Mouse (Mus musculus) CH12.LX (cell line): ENCODE data around the gene Fam13a. TPM values are rescaled to one million over a fixed set of nuclear protein-coding genes. Genes with fewer than 3 reads are reported as not detected.

Experiments
- DNase-seq: peaks from one replicate; pipeline ENCODE4 v3.0.0-alpha.2; 2013; ENCODE audit errors: extremely low read depth
- H3K27ac ChIP-seq: 2 replicates; pipeline ENCODE4 v1.5.1; 2012; ENCODE audit warnings: low read depth, mild to moderate bottlenecking, control low read depth, moderate library complexity; ENCODE audit not compliant: insufficient read depth
- H3K27me3 ChIP-seq: replicated peaks from 2 replicates; pipeline ENCODE3; 2012; ENCODE audit warnings: inconsistent platforms
- H3K36me3 ChIP-seq, 2 experiments: replicated peaks in 1 of 2; 2 replicates each; pipeline versions ENCODE3 to v1.6.1; 2012; ENCODE audit warnings: inconsistent platforms in 1 of 2, low read length in 1 of 2, mild to moderate bottlenecking in 1 of 2, mixed read lengths in 1 of 2, moderate library complexity in 1 of 2; ENCODE audit not compliant: control insufficient read depth in 1 of 2, insufficient read depth in 1 of 2
- H3K4me1 ChIP-seq, 2 experiments: 2 replicates each; pipeline ENCODE4 v1.6.1; 2012; ENCODE audit warnings: inconsistent platforms in 1 of 2, moderate library complexity in 1 of 2; ENCODE audit not compliant: insufficient read depth in 2 of 2, control insufficient read depth in 1 of 2
- H3K4me2 ChIP-seq: 2 replicates; pipeline ENCODE4 v1.6.1; 2012; ENCODE audit warnings: low read depth, mild to moderate bottlenecking, control low read depth; ENCODE audit not compliant: poor library complexity, insufficient read depth, severe bottlenecking
- H3K4me3 ChIP-seq, 3 experiments: fragments of 150-350 bp in 1 of 3; sonication (generic) in 1 of 3; replicated peaks in 1 of 3; 2 replicates each; pipeline versions ENCODE3 to v1.5.1; 2011 to 2012; ENCODE audit warnings: low read depth in 2 of 3, low read length in 2 of 3, mild to moderate bottlenecking in 2 of 3, moderate library complexity in 2 of 3, control low read depth in 1 of 3, improper control_type of control experiment in 1 of 3, inconsistent platforms in 1 of 3, mixed read lengths in 1 of 3; ENCODE audit not compliant: poor library complexity in 1 of 3
- H3K79me2 ChIP-seq: replicated peaks from 2 replicates; pipeline ENCODE4 v1.6.1; 2012; ENCODE audit warnings: mild to moderate bottlenecking, moderate library complexity; ENCODE audit not compliant: control insufficient read depth, poor library complexity, insufficient read depth, severe bottlenecking; ENCODE audit errors: extremely low read depth
- H3K9ac ChIP-seq: 2 replicates; pipeline ENCODE4 v1.6.1; 2012; ENCODE audit warnings: low read depth, mild to moderate bottlenecking, control low read depth, moderate library complexity; ENCODE audit not compliant: insufficient read depth
- H3K9me3 ChIP-seq: replicated peaks from 2 replicates; pipeline ENCODE3; 2012; ENCODE audit warnings: low read length, inconsistent platforms, mixed read lengths
- BHLHE40 ChIP-seq: IDR thresholded peaks from 2 replicates; pipeline ENCODE4 v1.6.1; 2011; ENCODE audit warnings: mild to moderate bottlenecking, low read depth, low read length, improper control_type of control experiment
- CHD1 ChIP-seq: IDR thresholded peaks from 2 replicates; pipeline ENCODE4 v1.6.1; 2012; ENCODE audit warnings: low read depth, low read length, improper control_type of control experiment, inconsistent platforms
- CHD2 ChIP-seq: IDR thresholded peaks from 2 replicates; pipeline ENCODE4 v1.6.1; 2011; ENCODE audit warnings: low read length, improper control_type of control experiment
- CTCF ChIP-seq, 2 experiments: IDR thresholded peaks in 1 of 2; conservative IDR thresholded peaks in 1 of 2; 2 replicates each; pipeline ENCODE4 v1.5.1; 2011 to 2012; ENCODE audit warnings: low read depth in 2 of 2, low read length in 2 of 2, improper control_type of control experiment in 1 of 2, inconsistent platforms in 1 of 2, mild to moderate bottlenecking in 1 of 2, moderate library complexity in 1 of 2
- ETS1 ChIP-seq: conservative IDR thresholded peaks from 2 replicates; pipeline ENCODE4 v1.6.1; 2012; ENCODE audit warnings: low read depth, mild to moderate bottlenecking, inconsistent platforms, low read length, improper control_type of control experiment, moderate library complexity
- JUN ChIP-seq: IDR thresholded peaks from 2 replicates; pipeline ENCODE4 v1.6.1; 2011; ENCODE audit warnings: low read depth, mild to moderate bottlenecking, low read length, improper control_type of control experiment, moderate library complexity; ENCODE audit not compliant: insufficient read depth
- MAFK ChIP-seq: IDR thresholded peaks from 2 replicates; pipeline ENCODE4 v1.6.1; 2011; ENCODE audit warnings: low read length, improper control_type of control experiment; ENCODE audit not compliant: insufficient replicate concordance
- MAZ ChIP-seq: IDR thresholded peaks from 2 replicates; pipeline ENCODE4 v1.6.1; 2012; ENCODE audit warnings: low read depth, mild to moderate bottlenecking, inconsistent platforms, low read length, improper control_type of control experiment, moderate library complexity
- MXI1 ChIP-seq: IDR thresholded peaks from 2 replicates; pipeline ENCODE4 v1.6.1; 2011; ENCODE audit warnings: mild to moderate bottlenecking, low read depth, low read length, improper control_type of control experiment
- MYC ChIP-seq: IDR thresholded peaks from 2 replicates; pipeline ENCODE4 v1.6.1; 2011; ENCODE audit warnings: low read depth, mild to moderate bottlenecking, improper control_type of control experiment, low read length
- PAX5 ChIP-seq: IDR thresholded peaks from 2 replicates; pipeline ENCODE4 v1.6.1; 2012; ENCODE audit warnings: low read length, inconsistent platforms, mixed read lengths
- POLR2A ChIP-seq: IDR thresholded peaks from 2 replicates; pipeline ENCODE4 v1.6.1; 2011; ENCODE audit warnings: low read depth, mild to moderate bottlenecking, improper control_type of control experiment, low read length
- POLR2AphosphoS2 ChIP-seq: IDR thresholded peaks from 2 replicates; pipeline ENCODE4 v1.6.1; 2011; ENCODE audit warnings: low read depth, low read length, improper control_type of control experiment
- RAD21 ChIP-seq: IDR thresholded peaks from 2 replicates; pipeline ENCODE4 v1.6.1; 2011; ENCODE audit warnings: low read depth, mild to moderate bottlenecking, low read length, improper control_type of control experiment, moderate library complexity
- SMC3 ChIP-seq: IDR thresholded peaks from 2 replicates; pipeline ENCODE4 v1.6.1; 2011; ENCODE audit warnings: low read depth, low read length, improper control_type of control experiment
- TBP ChIP-seq: conservative IDR thresholded peaks from 2 replicates; pipeline ENCODE4 v1.6.1; 2011; ENCODE audit warnings: low read depth, low read length, improper control_type of control experiment
- UBTF ChIP-seq: IDR thresholded peaks from 2 replicates; pipeline ENCODE4 v1.6.1; 2012; ENCODE audit warnings: low read depth, mild to moderate bottlenecking, inconsistent platforms, low read length, improper control_type of control experiment, moderate library complexity
- ZC3H11A ChIP-seq: IDR thresholded peaks from 2 replicates; pipeline ENCODE4 v1.6.1; 2012; ENCODE audit warnings: low read depth, mild to moderate bottlenecking, inconsistent platforms, low read length, improper control_type of control experiment
- ZKSCAN1 ChIP-seq: IDR thresholded peaks from 2 replicates; pipeline ENCODE4 v1.6.1; 2012; ENCODE audit warnings: low read depth, inconsistent platforms, low read length, improper control_type of control experiment, borderline replicate concordance
- ZMIZ1 ChIP-seq: IDR thresholded peaks from 2 replicates; pipeline ENCODE4 v1.6.1; 2012; ENCODE audit warnings: low read depth, mild to moderate bottlenecking, inconsistent platforms, low read length, improper control_type of control experiment
- ZNF384 ChIP-seq: IDR thresholded peaks from 2 replicates; pipeline ENCODE4 v1.6.1; 2012; ENCODE audit warnings: low read depth, low read length, improper control_type of control experiment, inconsistent platforms
- dilution Hi-C: fragments of 300-500 bp; cut with MboI; formaldehyde crosslinking; loops from 2 replicates; pipeline ENCODE4 v1.14.3; 2020; ENCODE audit warnings: low sequenced_read_pairs; ENCODE audit not compliant: extremely low pct_unique_long_range_greater_than_20kb, extremely low pct_ligation_motif_present
- in situ Hi-C: fragments of 300-500 bp; cut with MboI; formaldehyde crosslinking; loops from 3 replicates; pipeline ENCODE4 v1.14.3; 2019; ENCODE audit warnings: low sequenced_read_pairs, low pct_ligation_motif_present, low pct_unique_long_range_greater_than_20kb, mixed read lengths
- polyA plus RNA-seq: library from polyadenylated mRNA; unstranded; fragments of >175 nt; gene quantifications from 2 replicates; pipeline ENCODE4 v1.2.1, GENCODE M21; 2012; ENCODE audit warnings: low read depth; ENCODE audit not compliant: insufficient read length
- total RNA-seq, 2 experiments: library from RNA; depleted of rRNA; stranded (reverse); fragments of 300-350 nt in 1 of 2; fragments of >200 nt in 1 of 2; gene quantifications; 2 replicates each; pipeline ENCODE4 v1.2.3; 2012 to 2014

Fam13a gene
- total and polyA plus RNA-seq, 3 experiments: 0.17 to 0.21 TPM; not detected in 1

- H3K4me1 ChIP-seq: no peaks in the 10 kb centered on the region; a peak in 1 of 4 replicates
- no peak overlapping the region for H3K27ac ChIP-seq
- in situ Hi-C loops (no loop called here), dilution Hi-C loops (no loop called here)
- TF ChIP-seq CTCF (conservative IDR thresholded peaks at IDR 0.05 in 1 of 2, IDR thresholded peaks at IDR 0.05 in 1 of 2; ENCODE audit: low read depth in 2 of 2, low read length in 2 of 2) (no peak), TBP (no peak)
- no peaks in the 10 kb centered on the region for H3K36me3 ChIP-seq
- H3K27me3 ChIP-seq: no peaks in the 10 kb centered on the region
- H3K79me2 ChIP-seq: no peaks in the 10 kb centered on the region
- no peak overlapping the region for H3K9ac ChIP-seq
- DNase-seq: no peak
- no peak overlapping the region for H3K4me3 ChIP-seq
- H3K4me2 ChIP-seq: no peak overlapping the region
- H3K9me3 ChIP-seq: no peaks in the 10 kb centered on the region
Observed at GRCm38 (mm10) chr6:58950410-58950809, 73.9 kb downstream of the Fam13a start.

GRCm38 (mm10) chr6:58946840-58947239 lies 77.5 kb downstream of the Fam13a start:
- TF ChIP-seq UBTF (no peak), ZMIZ1 (no peak), SMC3 (no peak), JUN (no peak), BHLHE40 (no peak), ZNF384 (no peak), PAX5 (no peak), CHD1 (no peak), CHD2 (no peak), ETS1 (no peak), MAFK (no peak), POLR2A (no peak), ZKSCAN1 (no peak), TBP (no peak), MAZ (no peak), MXI1 (no peak), MYC (no peak), ZC3H11A (no peak), RAD21 (no peak), POLR2AphosphoS2 (no peak)
- H3K4me2 ChIP-seq: no peak overlapping the region
- DNase-seq: no peak
- H3K36me3 ChIP-seq: no peaks in the 10 kb centered on the region
- no peaks in the 10 kb centered on the region; a peak in 1 of 4 replicates for H3K4me1 ChIP-seq
- H3K27me3 ChIP-seq: no peaks in the 10 kb centered on the region
- in situ Hi-C loops (no loop called here), dilution Hi-C loops (no loop called here)
- H3K4me3 ChIP-seq: no peak overlapping the region
- no peak overlapping the region for H3K9ac ChIP-seq
- H3K79me2 ChIP-seq: no peaks in the 10 kb centered on the region
- no peaks in the 10 kb centered on the region for H3K9me3 ChIP-seq
- no peak overlapping the region for H3K27ac ChIP-seq
